ENCODE assay signal across 20 mouse cellular contexts in genomic region chr10:61730171-61730570, GRCm38 (mm10). TPM values are rescaled to one million over a fixed set of nuclear protein-coding genes. Genes with fewer than 3 reads are reported as not detected.
A peak's percentile ranks its signal among the peaks of the same experiment; 100 is the strongest.
DNase-seq lines count a peak whose midpoint lies in the region; ATAC-seq lines count a peak whose summit lies in the region.
"Had no signal": no experiment of that assay in that cellular context is flagged by ENCODE, and none has a peak within 500 bp of the region (broad histone marks: within the 10 kb centered on the region; RNA-seq: fewer than 3 reads in every experiment).

No protein-coding gene starts in this region.

- no peak overlapping the region for H3K4me3 ChIP-seq in midbrain, embryonic 16.5 days (ENCODE audit: low read depth, low read length)
- no peak overlapping the region for H3K4me3 ChIP-seq in liver, embryonic 11.5 days (ENCODE audit: low read depth, low read length)
- H3K4me3 ChIP-seq: embryonic facial prominence, embryonic 10.5 days; embryonic facial prominence, embryonic 12.5 days; forebrain, embryonic 13.5 days; forebrain, embryonic 15.5 days had no signal

- H3K4me2 ChIP-seq in midbrain, embryonic 16.5 days (ENCODE audit: low read length), result no peak overlapping the region
- no peak overlapping the region for H3K4me2 ChIP-seq in liver, embryonic 11.5 days
- H3K4me2 ChIP-seq: embryonic facial prominence, embryonic 12.5 days; forebrain, embryonic 13.5 days; forebrain, embryonic 15.5 days had no signal

- H3K4me1 ChIP-seq in midbrain, embryonic 16.5 days (ENCODE audit: control insufficient read depth, insufficient read depth, low read length), result no peaks in the 10 kb centered on the region
- no peaks in the 10 kb centered on the region for H3K4me1 ChIP-seq in liver, embryonic 11.5 days (replicated peaks; ENCODE audit: control insufficient read depth, insufficient read depth, low read length)
- H3K4me1 ChIP-seq: embryonic facial prominence, embryonic 12.5 days; forebrain, embryonic 13.5 days; forebrain, embryonic 15.5 days had no signal

- 95% methylated on average over 6 of the region's 6 CpGs for WGBS in midbrain, embryonic 16.5 days
- WGBS in liver, embryonic 11.5 days, result 91% methylated on average over 6 of the region's 6 CpGs

- H3K36me3 ChIP-seq in midbrain, embryonic 16.5 days (ENCODE audit: control insufficient read depth, insufficient read depth, low read length), result 0 out of 2 replicates have a peak, but pooled peaks cover 4% of the 10 kb centered on the region
- 0 out of 2 replicates have a peak, but pooled peaks cover 2% of the 10 kb centered on the region for H3K36me3 ChIP-seq in liver, embryonic 11.5 days (ENCODE audit: control insufficient read depth, insufficient read depth, low read length)
- H3K36me3 ChIP-seq: embryonic facial prominence, embryonic 12.5 days; forebrain, embryonic 15.5 days had no signal

- no peak overlapping the region for H3K9ac ChIP-seq in midbrain, embryonic 16.5 days (ENCODE audit: low read depth, low read length)
- no peak overlapping the region for H3K9ac ChIP-seq in liver, embryonic 11.5 days (ENCODE audit: low read depth, low read length)
- H3K9ac ChIP-seq: embryonic facial prominence, embryonic 12.5 days; forebrain, embryonic 13.5 days; forebrain, embryonic 15.5 days; forebrain, postnatal 0 days had no signal

- DNase-seq in ES-CJ7 (ENCODE audit: low read depth, low spot score) (peak; percentile 29), R1 (ENCODE audit: low read depth, low spot score) (peak; percentile 55)
- DNase-seq in liver, embryonic 11.5 days (ENCODE audit: low spot score), result no peak
- DNase-seq in left cerebral cortex, postnatal 4 days, result no peak
- DNase-seq: adrenal gland, adult 8-10 months; adrenal gland, postnatal 14 days; adrenal gland, postnatal 36 days; cerebellum, adult 11-12 months; cerebellum, adult 2 months; cerebellum, adult 9-10 months; cerebellum, postnatal 10 days; cerebellum, postnatal 25 days; forebrain, postnatal 0 days had no signal

- H3K27me3 ChIP-seq in midbrain, embryonic 16.5 days (ENCODE audit: control insufficient read depth, insufficient read depth, low read depth, low read length), result no peaks in the 10 kb centered on the region
- H3K27me3 ChIP-seq in liver, embryonic 11.5 days (replicated peaks; ENCODE audit: control insufficient read depth, insufficient read depth, low read length), result no peaks in the 10 kb centered on the region
- H3K27me3 ChIP-seq: embryonic facial prominence, embryonic 12.5 days; forebrain, embryonic 13.5 days; forebrain, embryonic 15.5 days; Patski had no signal

- no peak overlapping the region for H3K27ac ChIP-seq in midbrain, embryonic 16.5 days (ENCODE audit: low read length)
- H3K27ac ChIP-seq in liver, embryonic 11.5 days (ENCODE audit: low read depth, low read length), result no peak overlapping the region
- H3K27ac ChIP-seq: embryonic facial prominence, embryonic 10.5 days; embryonic facial prominence, embryonic 12.5 days; forebrain, embryonic 13.5 days; forebrain, embryonic 15.5 days had no signal

- intact Hi-C loops in left cerebral cortex, postnatal 4 days (cut with DNase I), result no loop called here

- no peak for ATAC-seq in midbrain, embryonic 16.5 days
- ATAC-seq in liver, embryonic 11.5 days (replicated peaks; ENCODE audit: low FRiP score), result no peak
- ATAC-seq: activated CD4-positive, CD25-positive, alpha-beta regulatory T cell, adult 4 months; forebrain, embryonic 13.5 days; forebrain, embryonic 15.5 days; forebrain, postnatal 0 days; Patski had no signal

- no peaks in the 10 kb centered on the region for H3K9me3 ChIP-seq in midbrain, embryonic 16.5 days (replicated peaks; ENCODE audit: control insufficient read depth, low read length, poor library complexity, severe bottlenecking)
- H3K9me3 ChIP-seq in liver, embryonic 11.5 days (ENCODE audit: control insufficient read depth, low read length), result no peaks in the 10 kb centered on the region
- H3K9me3 ChIP-seq: embryonic facial prominence, embryonic 12.5 days; forebrain, embryonic 15.5 days had no signal

RNA-seq across cellular contexts. Expression of gene Aifm2, which starts 15.1 kb away (rescaled TPM):
- polyA plus RNA-seq in midbrain, embryonic 16.5 days (2015; fragmentation: Nextera tagmentation; extraction: Ambion mirVana), result 13.2 and 13.9 TPM in 2 replicates
- polyA plus RNA-seq in liver, embryonic 11.5 days (2014; fragmentation: Nextera tagmentation; extraction: Ambion mirVana), result 9.1 and 9.3 TPM in 2 replicates
- 10 to 100 TPM in 1 of 2 experiments, 1 to 10 TPM in 1; 9.5 to 10.4 TPM for total RNA-seq in left cerebral cortex, postnatal 4 days (2021)

RNA-seq across cellular contexts. Expression of gene Tysnd1, which starts 34.9 kb away (rescaled TPM):
- polyA plus RNA-seq in midbrain, embryonic 16.5 days (2015; fragmentation: Nextera tagmentation; extraction: Ambion mirVana), result 21.4 and 21.9 TPM in 2 replicates
- polyA plus RNA-seq in liver, embryonic 11.5 days (2014; fragmentation: Nextera tagmentation; extraction: Ambion mirVana), result 39.0 and 47.4 TPM in 2 replicates
- 10 to 100 TPM; 32.0 to 36.6 TPM for total RNA-seq in left cerebral cortex, postnatal 4 days (2021)

RNA-seq across cellular contexts. Expression of gene Sar1a, which starts 50.1 kb away (rescaled TPM):
- polyA plus RNA-seq in midbrain, embryonic 16.5 days (2015; fragmentation: Nextera tagmentation; extraction: Ambion mirVana), result 197 and 202 TPM in 2 replicates
- 166 and 177 TPM in 2 replicates for polyA plus RNA-seq in liver, embryonic 11.5 days (2014; fragmentation: Nextera tagmentation; extraction: Ambion mirVana)
- 100 to 1,000 TPM; 135 to 139 TPM for total RNA-seq in left cerebral cortex, postnatal 4 days (2021)

RNA-seq across cellular contexts. Expression of gene H2afy2, which starts 53.8 kb away (rescaled TPM):
- 296 and 334 TPM in 2 replicates for polyA plus RNA-seq in midbrain, embryonic 16.5 days (2015; fragmentation: Nextera tagmentation; extraction: Ambion mirVana)
- 43.8 and 44.0 TPM in 2 replicates for polyA plus RNA-seq in liver, embryonic 11.5 days (2014; fragmentation: Nextera tagmentation; extraction: Ambion mirVana)
- total RNA-seq in left cerebral cortex, postnatal 4 days (2021), result 100 to 1,000 TPM; 124 to 126 TPM

Comparison
In these comparisons a context has a peak if more than half of its experiments do, and no peak if none do; other contexts are left out.
1. DNase-seq: peak in ES-CJ7 (single experiment) and R1 (single experiment); none in liver, embryonic 11.5 days (single experiment) and left cerebral cortex, postnatal 4 days (single experiment).